Mouse (Mus musculus): ENCODE results near the gene Stard9.

The Stard9 gene

DNA sequence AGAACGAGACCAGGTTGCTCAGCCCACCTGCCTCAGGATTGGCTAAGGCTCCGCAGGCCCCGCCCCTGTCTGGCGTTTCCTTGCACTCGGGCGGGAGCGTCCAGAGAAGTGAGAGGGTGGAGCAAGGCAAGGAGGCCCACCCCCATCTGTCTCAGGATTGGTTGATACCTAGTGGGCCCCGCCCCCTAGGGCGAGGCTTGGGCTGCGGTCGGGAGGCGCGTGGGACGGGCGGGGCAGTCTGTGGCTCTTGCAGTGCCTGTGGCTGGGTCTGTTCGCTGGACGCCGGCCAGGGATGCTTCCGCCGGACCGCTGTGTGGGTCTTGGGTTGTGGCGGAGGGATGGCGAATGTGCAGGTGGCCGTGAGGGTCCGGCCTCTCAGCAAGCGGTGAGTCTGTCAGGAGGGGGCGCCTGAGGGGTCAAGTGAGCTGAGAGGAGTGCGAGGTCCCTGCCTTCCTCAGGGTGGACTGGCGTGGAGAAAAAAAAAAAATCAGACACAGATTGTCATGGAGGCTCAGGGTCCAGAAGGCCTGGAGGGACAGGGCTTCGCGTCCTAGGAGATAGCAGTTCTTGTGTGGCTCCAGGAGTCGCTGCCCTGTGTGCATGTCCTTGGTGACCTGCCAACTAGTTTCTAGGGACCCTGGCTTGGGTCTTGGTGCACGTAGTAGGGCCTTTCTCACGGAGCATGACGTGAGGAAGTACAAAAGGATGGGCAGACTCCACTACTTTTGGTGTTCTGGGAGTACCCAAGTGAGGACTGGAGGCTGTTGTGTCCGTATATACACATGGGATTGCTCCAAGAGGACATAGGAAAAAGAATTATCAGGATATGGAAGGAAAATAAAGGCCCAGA is at the start of gene Stard9:
Stard9 (plus strand) TSS at position 236 of the 850 bp plus-strand sequence.
- peak; percentile 100 for DNase-seq (ENCODE audit: extremely low read depth, insufficient read length, low spot score)

DNA sequence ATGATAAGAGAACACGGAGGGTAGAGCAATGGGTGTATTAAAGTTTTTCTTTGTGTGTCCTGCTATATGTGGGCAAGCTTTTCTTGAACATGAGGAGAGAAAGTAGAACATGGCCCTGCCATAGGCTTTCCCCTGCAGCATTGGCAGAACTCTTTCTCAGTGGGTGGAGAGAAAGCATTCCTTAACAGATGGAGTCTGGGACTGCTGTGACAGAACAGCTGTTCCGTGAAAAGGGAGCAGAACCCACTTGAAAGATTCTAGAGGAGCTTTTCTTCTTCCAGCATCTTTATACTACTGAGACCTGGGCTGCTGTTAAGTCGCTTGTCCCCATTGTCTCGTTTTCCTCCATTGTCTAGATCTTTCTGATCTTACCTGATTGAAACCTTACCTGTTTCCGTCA is 39.2 kb upstream of the Stard9 start:
- DNase-seq (ENCODE audit: extremely low read depth, insufficient read length, low spot score), result no peak

DNA sequence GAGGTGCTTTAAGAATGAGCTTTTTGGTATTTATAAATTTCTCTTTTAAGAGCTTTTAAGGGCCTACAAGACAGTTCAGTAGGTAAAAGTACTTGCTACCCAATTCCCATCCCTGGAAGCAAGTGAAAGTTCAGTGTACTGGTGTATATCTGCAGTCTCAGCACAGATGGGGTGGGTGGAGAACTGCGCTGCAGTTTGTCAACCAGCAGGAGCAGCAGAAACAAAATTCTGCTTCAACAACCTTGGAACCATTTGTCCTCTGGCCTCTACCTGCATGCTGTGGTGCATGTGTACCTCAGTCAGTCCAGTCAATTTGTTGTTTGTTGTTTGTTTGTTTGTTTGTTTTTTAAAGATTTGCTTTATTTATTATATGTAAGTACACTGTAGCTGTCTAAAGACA is 36.7 kb upstream of the Stard9 start:
- DNase-seq (ENCODE audit: extremely low read depth, insufficient read length, low spot score), result no peak

DNA sequence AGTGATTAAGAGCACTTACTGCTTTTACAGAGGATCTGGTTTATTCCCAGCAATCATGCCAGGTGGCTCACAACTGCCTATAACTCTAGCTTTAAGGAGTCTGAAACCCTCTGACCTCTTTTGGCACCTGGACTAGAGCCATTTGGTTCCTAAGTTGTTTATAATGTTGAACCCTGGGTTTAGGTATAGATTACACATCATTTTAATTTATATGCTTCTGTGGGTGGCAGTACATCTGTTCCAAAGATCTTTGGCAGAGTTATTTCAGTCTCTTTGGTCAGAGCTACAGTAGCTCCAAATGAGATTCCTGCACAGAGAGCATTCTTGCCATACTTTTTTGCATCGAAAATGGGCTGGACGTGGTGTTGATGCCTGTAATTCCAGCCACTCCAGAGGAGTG is 31.2 kb upstream of the Stard9 start:
- no peak for DNase-seq (ENCODE audit: extremely low read depth, insufficient read length, low spot score)

DNA sequence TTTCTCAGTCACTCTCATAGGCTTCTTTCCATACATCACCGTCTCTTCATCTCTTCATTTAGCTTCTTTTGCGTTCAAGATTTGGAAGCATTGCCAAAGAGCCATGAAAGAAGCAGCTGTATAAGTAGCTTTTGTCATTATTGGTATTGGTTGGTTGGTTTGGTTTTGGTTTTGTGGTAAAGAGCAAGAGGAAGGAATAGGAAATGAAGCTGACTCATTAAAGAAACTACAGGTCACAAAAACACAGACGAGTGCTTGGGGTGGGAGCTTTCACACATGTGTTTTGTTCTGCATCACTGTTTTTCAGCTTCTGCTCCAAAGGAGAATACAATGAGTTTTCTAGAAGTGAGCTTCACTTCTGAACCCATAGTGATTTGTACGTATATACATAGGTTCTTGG is 29.4 kb upstream of the Stard9 start:
- DNase-seq (ENCODE audit: extremely low read depth, insufficient read length, low spot score), result no peak

DNA sequence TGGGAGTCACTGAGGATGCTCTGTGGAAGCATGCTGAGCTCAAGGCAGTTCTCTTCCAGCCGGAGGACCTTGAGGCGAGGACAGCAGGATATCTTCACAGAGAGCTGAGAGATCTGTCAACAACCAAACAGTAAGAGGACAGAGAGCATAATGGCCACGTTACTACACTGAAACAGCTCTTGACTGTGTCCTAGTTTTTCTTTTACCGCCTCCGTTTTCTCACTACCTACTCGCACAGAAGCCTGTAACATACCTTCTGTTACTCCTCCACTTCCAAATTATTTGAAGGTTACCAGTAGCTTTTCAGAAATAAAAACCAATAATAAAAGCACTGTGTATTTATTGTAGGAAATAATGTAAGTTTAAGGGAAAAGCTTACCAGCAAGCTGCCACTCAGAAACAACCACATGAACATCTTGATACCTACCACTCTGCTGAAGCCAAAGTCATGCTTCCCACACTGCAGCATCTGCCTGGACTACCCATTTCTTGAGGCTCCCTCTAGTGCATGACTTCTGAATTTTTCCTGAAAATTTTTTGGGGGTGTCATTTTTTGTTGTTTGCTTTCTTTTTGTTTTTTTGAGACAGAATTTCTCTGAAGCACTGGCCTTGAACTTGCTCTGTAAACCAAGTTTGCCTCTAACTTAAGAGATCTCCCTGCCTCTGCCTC is 22.8 kb upstream of the Stard9 start:
- no peak for DNase-seq (ENCODE audit: extremely low read depth, insufficient read length, low spot score)

DNA sequence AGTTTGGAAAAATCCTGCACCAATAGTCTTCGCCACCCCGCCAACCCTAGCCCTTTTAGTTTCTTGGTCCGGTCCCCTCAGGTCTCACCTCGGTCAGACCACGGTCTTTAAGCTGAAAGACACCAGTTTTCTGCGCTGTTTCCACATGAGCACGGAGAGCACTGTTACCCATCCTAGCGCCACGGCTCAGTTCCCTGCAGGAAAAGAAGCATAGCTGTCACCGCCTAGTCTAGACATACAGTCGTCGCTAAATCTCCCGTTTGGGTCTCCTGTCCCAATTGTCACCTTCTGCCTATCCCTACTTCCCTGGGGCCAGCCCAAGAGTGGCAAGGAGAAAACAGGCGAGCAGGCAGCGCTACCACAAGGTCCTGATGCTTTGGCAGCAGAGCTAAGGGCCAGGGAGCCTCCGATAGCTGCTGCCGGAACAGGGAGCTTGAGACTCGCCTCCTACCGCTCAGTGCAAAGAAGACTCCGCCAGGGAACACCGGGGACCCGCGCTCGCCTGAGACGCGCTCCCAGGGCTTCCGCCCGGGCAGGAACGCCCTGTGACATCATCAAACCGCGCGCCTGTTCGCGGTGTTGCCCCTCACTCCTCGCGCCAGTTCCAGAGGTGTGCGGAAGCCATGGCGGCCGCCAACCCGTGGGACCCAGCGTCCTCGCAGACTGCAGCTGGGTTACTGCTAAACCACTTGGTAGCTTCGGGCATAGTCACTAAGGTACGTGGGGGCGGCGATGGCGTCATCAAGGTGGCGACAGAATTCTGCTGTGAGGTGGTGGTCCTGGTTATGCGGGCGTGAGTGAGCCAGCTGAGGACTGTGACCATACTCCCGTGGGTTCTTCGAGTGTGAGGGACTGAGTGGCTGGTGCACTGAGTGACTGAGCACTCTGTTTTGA is 19.8 kb upstream of the Stard9 start, which contains the start of the genes Haus2 and Lrrc57:
Haus2 (plus strand) TSS at position 554 of the 894 bp plus-strand sequence.
Lrrc57 (minus strand) TSS at position 691 of the 894 bp plus-strand sequence.
- DNase-seq (ENCODE audit: extremely low read depth, insufficient read length, low spot score), result peak; percentile 93

DNA sequence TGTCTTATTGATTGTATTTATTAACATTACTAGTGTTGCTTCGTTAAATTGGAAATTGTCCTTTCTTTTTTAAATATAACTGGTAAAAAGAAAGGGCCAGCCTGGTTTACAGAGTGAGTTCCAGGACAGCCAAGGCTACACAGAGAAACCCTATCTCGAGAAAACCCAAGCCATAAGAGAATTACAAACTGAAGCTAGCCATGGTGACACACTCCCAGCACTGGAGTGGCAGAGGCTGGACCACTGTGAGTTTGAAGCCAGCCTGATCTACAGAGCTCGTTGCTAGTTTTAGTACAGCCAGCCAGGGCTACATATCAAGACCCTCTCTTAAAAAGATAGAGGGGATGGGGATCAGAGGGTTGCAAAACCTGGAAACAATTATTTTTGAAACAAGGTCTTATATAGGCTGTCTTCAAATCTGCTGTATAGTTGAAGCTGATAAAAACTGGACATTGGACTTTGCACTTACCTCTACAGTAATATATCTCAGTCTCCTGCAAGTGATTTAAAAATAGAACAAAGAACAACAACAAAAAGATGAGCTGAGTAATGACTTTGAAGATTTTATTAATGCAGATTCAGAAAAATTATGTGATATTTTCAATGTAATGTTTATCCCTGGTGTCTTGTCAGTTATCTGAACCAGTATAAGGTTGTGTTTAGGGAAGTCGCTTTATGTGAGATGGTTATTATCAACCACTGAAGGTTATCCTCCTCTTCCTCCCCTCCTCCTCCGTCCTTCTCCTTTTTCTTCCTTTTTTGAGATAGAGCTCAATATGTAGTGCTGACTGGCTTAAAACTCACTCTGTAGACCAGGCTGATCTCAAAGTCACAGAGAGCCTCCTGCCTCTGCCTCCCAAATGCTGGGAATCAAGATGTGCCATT is 12.4 kb upstream of the Stard9 start:
- DNase-seq (ENCODE audit: extremely low read depth, insufficient read length, low spot score), result no peak

DNA sequence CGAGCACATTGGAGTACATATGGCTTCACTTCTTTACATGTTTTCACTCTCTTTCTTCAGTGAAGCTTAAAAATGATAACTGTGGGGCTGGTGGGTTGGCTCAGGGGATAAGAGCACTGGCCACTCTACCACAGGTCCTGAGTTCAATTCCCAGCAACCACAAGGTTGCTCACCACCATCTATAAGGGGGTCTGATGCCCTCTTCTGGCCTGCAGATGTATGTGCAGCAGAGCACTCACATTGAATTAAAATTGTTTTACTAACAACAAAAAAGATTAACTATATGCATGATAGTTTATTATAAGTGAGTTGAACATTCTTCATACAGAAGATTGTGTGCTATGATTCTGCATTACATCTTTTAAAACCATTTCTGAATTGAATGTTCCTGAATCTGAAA is 9.4 kb upstream of the Stard9 start:
- DNase-seq (ENCODE audit: extremely low read depth, insufficient read length, low spot score), result no peak

DNA sequence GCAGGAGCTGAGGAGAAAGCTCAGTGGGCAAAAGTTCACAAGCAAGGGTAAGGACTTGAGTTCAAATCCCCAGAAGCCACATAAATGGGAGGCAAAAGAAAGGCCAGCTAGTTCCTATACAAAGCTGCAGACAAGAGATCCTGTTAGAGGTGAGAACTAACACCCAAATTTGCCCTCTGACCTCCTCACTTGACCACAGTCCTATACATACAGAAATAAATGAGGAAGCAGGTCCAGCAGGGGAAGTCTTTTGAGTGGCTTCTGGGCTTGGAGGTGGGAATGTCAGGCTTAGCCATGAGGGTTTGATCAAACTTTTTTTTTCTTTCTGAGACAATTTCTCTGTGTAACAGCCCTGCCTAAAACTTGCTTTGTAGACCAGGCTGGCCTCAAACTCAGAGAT is 6.0 kb upstream of the Stard9 start:
- no peak for DNase-seq (ENCODE audit: extremely low read depth, insufficient read length, low spot score)

DNA sequence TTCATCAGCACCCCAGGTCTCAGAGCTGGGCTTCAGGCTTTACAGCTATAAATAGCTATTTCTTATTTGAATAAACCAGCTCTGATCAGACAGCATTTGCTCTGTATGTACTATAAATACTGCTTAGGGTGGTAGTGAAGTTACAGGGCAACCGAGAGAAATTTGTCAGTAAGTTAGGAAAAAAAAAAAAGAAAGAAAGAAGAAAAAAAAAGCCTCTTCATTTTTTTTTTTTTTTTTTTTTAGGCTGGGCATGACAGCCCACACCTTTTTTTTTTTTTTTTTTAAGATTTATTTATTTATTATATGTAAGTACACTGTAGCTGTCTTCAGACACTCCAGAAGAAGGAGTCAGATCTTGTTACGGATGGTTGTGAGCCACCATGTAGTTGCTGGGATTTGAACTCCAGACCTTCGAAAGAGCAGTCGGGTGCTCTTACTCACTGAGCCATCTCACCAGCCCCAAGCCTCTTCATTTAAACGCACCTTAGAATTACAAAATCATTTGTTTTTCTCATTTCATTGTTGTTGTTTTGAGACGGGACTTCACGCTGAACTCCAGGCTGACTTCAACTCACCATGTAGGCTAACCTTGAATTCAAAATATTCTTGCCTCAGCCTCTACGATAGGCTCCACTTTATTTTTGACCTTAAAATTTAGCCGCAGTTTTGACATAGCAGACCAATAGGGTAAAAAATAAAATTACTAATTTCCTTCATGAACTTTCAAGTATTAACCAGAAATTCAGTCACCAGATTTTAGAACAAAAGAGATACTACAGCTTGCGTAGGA is 650 bp upstream of the Stard9 start:
- DNase-seq (ENCODE audit: extremely low read depth, insufficient read length, low spot score), result no peak

DNA sequence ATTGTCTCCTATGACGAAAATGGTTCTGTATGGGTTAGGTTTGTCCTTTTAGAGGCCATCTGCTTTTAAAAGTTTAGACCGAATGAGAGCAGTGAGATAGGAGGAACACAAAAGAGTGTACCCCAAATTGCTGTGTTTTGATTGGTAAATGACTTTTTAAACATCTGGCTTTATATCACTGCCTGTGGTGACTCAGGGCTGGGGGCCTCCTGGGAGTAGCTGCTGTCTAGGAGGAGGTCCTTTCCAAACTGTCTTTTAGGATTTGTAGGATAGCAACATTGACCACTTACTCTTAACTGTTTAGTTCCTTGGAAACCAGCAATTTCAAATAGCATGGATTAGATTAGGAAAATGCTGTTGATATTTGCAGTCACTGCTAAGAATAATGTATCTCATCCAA is 1.3 kb downstream of the Stard9 start:
- DNase-seq (ENCODE audit: extremely low read depth, insufficient read length, low spot score), result no peak

DNA sequence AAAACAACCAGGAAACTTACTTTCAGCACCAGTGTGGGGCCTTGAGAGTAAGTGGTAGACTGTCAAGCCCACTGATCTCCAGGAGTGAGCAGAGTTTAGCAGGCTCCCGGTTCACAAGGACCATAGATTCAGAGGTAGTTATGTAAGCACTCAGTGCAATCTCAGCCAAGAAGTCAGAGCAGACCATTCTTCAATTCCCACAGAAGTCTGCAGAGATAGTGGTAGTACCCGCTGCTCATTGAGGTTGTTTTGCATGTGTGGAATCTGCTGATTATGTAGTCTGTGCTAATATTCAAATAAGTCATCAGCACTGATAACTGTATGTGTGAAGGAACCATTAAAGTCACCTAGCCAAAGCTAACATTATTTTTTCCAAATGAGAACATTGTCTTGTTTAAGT is 1.7 kb downstream of the Stard9 start:
- DNase-seq (ENCODE audit: extremely low read depth, insufficient read length, low spot score), result no peak

DNA sequence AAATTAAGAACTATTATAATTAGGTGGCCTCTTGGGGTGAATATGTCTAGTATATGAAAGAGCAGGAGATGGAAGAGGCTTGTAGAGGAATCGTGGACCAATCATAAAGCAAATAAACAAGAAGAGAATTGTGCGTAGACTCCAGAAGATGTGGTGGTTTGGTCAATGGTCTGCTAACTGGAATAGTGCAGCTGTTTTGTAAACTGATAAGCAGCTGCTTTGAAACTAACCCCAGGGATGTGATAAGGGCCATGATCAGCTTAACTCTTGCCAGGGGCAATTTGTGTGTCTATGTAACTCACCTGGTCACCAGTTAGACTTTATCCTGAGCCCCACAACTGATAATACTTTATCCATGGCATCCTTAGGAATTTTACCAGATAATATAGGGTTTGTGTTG is 2.6 kb downstream of the Stard9 start:
- DNase-seq (ENCODE audit: extremely low read depth, insufficient read length, low spot score), result no peak

DNA sequence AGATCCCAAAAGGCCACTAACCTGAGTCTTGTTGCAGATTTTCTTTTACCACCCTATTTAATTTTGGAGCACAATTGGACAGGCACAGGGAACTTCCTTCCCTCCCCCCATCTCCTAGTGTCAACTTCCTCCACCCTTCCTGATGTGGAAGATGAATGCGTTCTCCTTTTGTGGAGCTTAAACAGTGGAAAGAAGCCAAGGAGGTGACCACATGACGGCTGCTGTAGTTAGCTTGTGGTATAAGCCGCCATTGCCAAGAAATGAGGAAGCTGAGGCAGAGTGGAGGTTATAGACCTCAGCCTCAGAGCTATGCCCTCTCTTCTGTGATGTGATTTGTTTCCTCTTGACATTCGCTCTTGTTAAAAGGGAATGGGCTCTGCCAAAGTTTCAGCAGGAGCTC is 3.0 kb downstream of the Stard9 start:
- DNase-seq (ENCODE audit: extremely low read depth, insufficient read length, low spot score), result no peak

DNA sequence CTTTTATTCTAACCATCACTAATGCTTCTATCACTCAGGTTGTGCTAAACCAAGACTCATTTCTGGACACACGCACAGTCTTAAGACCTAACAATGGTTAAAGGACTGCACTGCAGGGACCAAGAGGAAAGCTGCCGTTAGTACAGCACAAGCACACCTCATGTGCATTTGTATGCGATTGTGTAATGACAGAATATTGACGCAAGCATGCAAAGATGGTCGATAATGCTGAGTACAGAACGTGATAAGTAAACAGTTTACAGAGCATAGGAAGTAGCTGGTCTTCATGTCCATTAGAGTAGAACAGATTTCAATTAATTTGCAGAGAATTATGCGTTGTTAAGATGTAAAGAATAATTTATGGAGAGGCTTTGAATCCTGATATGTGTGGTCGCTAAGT is 11.9 kb downstream of the Stard9 start:
- no peak for DNase-seq (ENCODE audit: extremely low read depth, insufficient read length, low spot score)

DNA sequence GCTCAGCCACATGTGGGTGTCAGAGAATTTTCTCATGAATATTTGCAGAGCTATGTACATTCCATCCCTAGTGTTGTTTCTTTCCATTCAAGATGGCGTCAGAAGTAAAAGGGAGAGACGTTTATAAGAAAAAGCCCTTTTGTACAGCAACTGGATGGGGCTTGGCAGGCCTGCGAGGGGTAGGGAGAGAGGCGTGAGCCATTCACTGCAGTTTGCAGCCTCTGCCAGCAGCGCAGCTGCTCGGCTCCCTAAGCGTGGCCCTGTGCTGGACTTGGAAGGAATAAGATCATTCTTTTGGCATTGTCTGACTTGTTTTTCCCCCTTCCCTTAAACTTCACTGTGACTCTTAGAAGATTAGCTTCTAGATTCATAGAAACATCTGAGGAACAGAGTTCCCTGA is 14.9 kb downstream of the Stard9 start:
- DNase-seq (ENCODE audit: extremely low read depth, insufficient read length, low spot score), result no peak

DNA sequence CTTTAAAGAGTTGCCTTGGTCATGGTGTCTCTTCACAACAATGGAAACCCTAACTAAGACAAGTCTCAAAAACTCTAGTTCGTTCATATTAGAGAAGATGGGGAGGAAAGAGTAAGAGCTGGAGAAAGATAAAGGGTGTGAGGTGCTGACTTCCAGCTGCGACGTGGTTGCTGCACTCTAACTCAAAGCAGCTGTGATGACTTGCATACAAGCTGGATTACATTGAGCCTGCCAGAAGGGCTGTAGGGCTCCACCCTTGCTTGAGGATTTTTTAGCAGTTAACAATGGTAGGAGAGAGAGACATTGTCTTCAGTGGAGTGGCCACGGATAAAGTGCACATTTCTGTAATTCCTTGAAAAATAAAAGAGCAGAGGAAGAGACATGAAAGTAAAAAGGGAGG is 17.9 kb downstream of the Stard9 start:
- no peak for DNase-seq (ENCODE audit: extremely low read depth, insufficient read length, low spot score)

DNA sequence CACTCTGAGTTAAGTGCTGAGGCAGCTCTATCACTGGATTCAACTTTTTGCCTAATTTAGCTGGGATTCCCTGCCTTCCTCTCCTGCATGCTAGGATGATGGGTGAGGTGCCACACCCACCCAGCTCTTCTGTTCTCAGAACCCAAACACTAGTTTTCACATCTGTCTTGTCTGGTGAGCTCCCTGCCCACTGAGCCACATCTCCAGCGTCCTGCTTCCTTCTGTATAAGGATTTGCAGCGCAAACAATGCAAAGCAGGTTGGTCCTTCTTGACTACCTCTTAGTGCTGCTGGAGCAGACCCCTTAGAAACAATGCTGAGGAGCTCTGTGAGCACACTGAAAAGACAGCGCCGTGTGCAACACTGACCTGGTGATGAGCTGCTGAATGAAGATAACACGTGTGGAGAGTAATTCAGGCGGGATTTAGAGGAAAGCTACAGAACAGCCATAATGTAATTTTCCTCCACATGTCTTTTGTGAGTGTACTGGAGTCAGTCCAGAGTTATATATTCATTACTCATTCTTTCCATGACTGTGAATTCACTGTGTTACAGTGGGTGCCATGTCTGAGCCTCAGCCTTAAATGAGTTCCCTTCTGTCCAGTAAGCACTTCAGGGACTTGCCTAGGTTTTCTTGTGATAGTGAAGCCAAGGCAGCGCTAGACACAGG is 23.5 kb downstream of the Stard9 start:
- peak; percentile 25 for DNase-seq (ENCODE audit: extremely low read depth, insufficient read length, low spot score)
